Mouse (Mus musculus) right cerebral cortex, postnatal 36 days (tissue): ENCODE measurements at regions not wholly inside any gene's neighbourhood (a gene's known extent, or its start where the extent isn't known, plus 50 kb on each side); places are given as distances from the start of the nearest gene placed in this dataset.

Experiments
- DNase-seq, 2 experiments: peaks; one replicate each; pipeline ENCODE4 v3.0.0; 2022; ENCODE audit warnings: low spot score in 2 of 2, mixed read lengths in 1 of 2

DNA sequence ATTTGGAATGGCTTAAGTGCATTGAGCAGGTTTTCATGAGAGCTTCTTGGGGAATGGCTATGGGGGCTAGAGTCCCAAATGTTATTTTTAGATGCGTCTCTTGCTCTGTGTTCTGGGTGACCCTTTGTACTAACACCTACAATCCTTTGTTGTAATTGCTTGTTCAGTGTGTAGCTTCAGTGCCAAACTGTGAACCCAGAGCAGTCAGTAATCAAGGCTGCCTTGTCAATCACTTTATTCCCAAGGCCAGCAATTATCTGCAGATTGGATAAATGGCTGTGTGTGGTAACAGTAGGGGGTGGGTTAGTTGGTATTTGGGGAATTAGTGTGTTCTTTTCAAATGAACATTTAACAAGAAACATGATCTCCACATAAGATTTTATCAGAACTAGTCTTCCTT is 390.4 kb downstream of the Poteg start:
- no peak for DNase-seq

DNA sequence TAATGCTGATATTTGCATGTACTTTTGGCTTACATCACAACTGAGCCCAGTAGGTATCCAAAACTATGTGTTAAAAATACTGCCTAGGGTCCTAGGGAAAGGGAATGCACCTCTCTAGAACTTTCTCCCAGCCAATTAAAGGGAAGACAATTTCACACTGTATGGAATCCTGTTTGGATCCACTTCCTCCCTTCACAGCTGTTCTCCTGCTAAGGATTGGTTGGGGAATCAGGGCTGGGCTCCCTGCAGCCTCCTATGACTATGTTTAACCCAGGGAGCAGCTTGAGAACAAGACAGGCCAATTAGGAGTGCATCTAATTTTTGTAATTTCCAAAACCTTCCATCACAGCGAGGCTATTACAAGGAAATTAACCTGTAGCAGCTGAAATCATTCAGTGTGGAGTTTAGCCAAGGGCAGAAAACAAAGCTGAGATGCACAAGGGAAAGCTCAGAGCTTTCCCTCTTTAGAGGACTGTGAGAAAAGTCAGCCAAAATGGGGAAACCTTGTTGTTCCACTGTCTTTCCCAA is 419.1 kb downstream of the Poteg start:
- no peak for DNase-seq

DNA sequence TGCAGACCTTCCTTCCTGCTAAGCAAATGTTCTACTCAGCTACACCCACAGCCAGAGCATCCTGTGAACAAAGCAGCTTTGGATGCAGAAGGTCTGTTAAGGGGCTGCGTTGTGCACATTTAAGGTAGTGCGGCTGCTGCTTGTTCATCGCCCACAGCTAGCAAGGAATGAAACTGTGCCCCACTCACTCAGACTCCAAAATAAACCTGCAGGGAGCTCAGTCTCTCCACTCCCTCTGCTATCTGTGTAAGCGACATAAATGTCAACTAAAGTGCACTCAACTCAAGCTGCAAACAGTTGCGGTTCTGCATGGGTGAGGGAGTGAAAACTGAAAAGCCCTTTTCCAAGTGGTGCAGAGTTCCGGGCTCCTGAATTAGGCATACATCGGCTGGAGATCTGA is 421.1 kb downstream of the Poteg start:
- peak; percentile 63 to 84 for DNase-seq

DNA sequence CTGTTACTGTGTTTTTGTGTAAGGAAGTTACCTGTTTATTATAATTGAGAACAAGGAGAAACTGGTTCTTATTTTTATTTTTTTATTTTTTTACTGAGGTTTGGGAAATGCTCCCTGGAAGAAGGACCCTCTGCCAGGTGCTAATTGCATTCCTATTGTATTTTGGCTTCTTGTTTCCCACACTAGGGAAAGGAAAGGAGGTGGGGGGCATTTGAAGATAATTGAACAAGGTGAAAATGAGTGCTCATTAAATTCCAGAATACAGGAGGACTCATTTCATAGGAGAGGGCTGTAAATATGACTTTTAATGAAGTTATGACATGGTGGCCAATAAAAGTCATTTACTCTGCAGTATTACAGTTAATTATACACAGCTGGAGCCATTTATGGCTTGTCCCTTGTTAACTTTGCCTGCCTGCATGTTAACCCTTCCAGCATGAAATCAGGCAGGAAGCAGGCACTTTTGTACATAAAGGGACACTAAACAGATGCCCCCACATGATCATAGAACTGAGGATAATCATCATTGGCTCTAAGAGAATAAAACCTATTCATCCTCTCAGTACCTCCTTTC is 430.3 kb downstream of the Poteg start:
- no peak for DNase-seq

DNA sequence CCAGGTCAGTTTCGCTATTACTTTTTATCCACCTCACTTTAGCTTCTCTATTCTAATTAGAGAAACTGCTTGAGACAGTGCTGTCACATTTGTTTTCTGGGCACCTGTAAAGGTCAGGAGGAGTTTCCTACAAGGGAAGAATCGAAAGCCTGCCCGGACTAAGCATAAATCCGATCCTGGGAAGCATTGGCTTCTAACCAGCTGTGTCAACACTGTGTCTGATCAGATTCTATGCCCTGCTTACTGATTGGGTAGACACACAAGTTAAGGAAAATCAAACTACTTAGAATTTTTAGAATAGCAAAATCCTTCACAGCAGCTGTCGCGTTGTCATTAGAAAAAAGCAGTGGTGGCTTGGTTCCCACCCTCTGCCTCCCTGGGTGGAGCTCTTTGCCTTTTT is 441.8 kb downstream of the Poteg start:
- DNase-seq, result no peak

DNA sequence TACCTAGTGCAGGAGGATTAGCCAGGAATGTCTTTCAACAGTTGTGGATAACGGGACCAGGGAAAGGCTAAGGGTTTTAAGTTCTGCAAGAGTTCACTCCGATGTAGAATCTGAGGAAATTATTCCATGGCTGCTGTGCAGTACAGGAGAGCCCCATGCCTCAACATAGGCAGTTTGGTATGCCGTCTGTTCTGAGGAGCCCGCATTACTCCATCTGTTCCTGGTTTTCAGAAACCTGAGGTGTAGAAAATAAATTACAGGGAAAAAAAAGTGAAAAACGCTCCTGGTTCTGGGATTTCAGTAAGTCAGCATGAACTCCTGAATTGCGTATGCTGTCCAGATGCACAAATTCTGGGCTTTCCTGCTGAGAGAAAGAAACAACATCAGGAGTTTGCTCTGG is 446.9 kb downstream of the Poteg start:
- DNase-seq, result peak in 1 of 2 experiments; percentile 1

DNA sequence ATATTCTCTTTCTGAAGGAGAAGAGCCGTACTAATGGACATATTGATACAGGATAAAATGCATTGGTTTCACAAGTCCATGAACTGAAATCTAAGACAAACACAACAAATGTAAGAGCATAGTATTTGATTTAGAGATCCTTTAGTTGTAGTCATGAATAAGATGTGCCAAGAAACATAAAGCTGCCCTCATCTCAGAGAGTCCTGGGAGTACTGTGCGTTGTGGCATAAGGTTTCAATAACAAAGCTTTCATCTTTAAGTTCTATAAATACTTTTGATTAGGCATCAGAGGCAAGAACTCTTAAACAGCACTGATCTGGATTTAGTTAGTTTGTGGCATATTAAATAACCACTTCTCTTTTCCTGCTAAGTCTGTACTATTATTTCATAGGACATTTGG is 452.6 kb downstream of the Poteg start:
- DNase-seq, result no peak

DNA sequence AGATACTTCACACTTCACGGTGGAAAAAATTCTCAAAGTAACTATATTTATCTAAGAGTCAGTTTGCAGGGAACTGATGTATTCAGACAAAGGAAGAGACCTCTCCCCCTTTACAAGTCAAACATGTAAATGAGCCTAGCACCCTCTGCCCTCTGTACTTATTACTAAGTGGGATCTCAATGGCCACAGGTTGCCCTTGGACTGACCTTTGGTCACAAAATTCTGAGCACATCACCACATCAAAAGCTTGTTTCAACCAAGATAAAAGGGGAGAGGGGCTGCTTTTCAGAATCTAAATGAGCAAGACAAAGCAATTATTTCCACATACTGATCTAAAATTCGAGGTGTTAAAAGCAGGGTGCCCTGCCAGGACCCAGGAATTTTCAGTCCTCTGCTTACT is 456.3 kb downstream of the Poteg start:
- no peak for DNase-seq

DNA sequence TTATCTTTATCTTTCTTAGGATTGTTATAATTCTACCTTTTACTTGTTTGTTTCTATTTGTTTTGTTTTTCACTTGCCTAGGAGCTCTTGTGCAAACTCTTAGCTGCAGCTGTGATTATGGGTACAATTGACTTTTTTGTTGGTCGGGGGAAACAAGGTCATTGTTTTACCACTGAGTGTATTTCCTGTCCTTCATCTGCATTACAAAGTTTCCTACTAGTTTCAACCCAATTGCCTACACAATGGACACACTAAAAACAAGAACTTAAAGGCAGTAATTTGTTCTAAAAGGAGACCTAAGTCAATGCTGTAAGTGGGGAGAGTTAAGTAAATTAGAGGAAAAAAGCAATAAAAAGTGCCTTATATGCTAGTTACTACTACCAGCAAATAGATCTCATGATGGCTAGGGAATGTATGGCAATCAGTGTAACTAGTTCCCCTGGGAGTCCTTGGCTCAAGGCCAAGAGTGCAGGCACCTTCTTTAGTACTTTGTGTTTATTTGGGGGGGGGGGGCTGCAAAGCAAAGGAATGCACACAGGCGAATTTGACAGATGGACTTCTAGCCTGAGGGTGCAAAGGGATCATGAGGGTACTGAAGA is 462.0 kb downstream of the Poteg start:
- DNase-seq, result no peak

DNA sequence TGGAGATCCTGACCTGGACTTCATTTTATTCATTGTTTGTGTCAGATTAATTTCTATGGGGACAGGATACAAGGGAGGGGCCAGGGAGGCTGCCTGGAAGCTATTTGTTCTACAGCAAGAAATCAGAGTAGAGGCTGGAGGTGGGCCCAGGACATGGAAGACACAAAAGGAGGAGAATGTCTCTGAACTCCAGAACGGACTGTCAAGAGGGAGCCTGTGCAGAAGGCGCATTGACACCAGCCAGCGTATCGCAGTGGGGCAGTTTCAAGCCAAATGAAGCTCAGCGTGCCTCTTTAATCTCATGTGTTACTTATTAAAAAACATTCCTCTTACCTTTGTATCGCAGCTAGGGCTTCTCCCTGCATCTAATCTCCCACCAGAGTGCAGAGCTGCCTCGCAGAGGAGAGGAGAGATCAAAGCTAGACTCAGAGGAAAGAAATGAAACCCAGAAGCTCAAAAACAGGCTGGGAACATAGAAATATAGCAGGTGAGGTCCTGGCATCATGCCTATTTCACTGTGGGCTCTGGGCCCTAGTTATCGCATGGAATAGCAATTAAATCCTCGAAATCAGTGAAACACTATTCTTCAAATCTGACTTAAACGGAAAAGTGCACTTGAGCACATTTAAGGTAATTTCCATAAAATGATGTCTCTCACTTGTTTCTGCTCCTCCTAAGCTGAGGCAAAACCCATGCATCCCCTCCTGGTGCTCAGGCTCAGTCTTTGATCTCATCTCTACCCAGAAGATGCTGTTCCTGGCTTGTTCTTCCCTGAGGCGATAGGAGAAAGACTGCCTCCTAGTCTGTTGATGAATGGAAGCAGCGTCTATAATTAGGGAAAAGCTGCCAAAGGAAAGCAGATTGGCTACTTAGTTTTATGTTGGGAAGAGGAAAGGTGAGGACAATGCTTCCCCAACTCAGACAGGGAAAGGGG is 491.4 kb downstream of the Poteg start:
- no peak for DNase-seq

DNA sequence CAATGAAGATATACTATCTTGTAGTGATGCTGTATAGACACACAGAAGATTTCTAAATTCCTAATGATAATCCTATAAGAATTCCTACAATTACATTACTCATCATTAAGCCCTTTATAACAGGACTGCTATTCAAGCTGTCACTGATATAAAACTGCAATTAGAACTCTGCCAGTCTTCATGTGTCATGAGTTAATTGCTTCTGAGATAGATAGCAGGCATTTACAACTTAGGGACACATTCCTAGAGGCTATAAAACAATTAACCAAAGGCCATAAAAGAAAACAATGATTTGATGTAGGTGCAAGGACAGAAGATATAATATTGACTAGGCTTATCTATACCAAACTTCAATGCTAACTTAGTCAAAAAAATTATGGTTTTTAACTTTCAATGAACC is 507.5 kb downstream of the Poteg start:
- DNase-seq, result no peak

DNA sequence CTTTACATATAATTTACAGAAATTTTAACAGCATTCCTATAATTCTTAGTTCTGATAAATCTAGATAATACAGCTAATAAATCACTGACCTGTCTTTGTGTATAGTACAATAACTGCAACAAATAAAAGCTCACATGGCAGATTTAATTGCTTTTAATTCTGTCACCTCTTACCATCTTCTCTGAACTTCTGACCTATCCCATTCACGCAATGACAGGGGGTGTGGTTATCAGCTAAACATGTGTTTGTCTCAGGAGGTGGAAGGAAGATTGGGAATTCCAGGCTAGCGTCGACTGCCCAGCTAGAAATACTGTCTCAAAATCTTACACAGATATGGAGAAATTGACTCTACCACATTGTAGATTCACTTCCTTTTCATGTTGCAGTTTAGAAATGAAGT is 533.5 kb downstream of the Poteg start:
- DNase-seq, result no peak

DNA sequence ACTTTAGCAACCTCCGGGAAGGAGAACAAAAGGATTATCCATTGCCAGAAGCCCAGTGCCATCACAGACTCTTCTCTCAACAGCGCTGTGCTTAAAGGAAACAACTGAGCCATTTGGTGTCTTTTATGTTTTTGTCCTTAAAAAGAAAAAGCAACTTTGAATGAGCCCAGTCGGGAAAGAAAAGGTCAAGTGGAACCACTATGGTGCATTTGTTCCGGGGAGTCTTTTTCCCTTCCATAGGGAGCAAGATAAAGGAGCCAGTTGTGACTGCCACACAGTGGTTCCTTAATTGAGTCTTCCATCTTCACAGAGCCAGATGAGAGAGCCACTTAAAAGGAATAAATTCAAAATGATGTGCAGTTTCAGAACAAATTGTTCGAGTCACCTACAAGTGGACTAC is 534.3 kb downstream of the Poteg start:
- no peak for DNase-seq

DNA sequence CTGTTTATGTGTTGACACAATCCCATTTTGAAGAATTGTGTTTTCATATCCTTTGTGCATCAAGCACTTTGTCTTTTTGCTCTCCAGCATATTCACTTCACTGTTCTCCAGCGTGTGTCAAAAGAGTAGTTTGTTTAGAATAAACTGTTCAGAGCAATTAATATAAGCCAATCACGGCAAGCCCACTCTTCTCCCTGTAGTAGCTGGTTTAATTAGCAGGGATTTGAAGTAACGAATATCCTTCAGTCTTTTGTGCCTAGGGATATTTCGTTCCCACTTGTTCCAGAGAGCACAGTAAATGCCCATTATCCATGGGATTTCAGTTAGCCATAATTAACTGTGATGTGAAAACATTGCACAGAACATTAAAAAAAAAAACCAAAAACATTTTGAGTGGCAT is 565.4 kb downstream of the Poteg start:
- no peak for DNase-seq
